Mouse (Mus musculus): Measurements from ENCODE around the gene Atp11c.

DNA sequence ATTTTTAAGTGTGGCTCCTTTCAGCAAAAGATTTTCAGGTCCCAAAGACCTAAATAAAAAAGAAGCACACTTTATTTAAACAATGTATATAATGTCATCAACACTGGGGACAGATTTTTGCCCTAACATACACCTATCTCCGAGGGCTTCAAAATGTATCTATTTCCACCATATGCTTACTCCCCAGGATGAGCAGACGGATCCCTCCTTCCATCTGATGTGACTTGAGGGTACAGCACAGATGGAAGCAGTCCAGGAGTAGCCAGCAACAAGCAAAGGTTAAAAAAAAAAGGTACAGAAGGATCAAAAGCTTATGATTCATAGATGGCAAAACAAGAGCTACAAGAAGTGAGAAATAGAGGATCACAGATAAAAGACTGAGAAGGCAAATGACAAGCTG, 300.2 kb downstream of the Atp11c start:
- TF ChIP-seq POLR2A (IDR thresholded peaks at IDR 0.05; ENCODE audit: low read depth, low read length), result no peak
- TF ChIP-seq CTCF (conservative IDR thresholded peaks at IDR 0.05; ENCODE audit: insufficient read depth, insufficient read length, low read depth, low read length), result no peak
